Mouse (Mus musculus) limb, embryonic 14.5 days (tissue): Measurements from ENCODE around the gene Slc26a1. TPM values are rescaled to one million over a fixed set of nuclear protein-coding genes. Genes with fewer than 3 reads are reported as not detected.
"Not testable (repeated sequence)": the region's sequence is repeated elsewhere in the genome, so short reads cannot be mapped to it uniquely, and the experiment has no call there.

Source experiments
- ATAC-seq: fragments of 200-750 bp; cut with Nextera tagmentation; 2 replicates; pipeline ENCODE4 v1.8.0; 2017; ENCODE audit warnings: low read depth, moderate number of reproducible peaks, moderate TSS enrichment; ENCODE audit not compliant: low FRiP score
- DNase-seq: peaks from one replicate; pipeline ENCODE4 v3.0.0-alpha.2; 2015; ENCODE audit warnings: low spot score
- H3K27ac ChIP-seq: fragments of 300-500 bp; sonication (generic); replicated peaks from 2 replicates; pipeline ENCODE4 v1.5.1; 2014; ENCODE audit warnings: low read depth, mild to moderate bottlenecking, low read length, moderate library complexity, mixed read lengths
- H3K27me3 ChIP-seq: fragments of 300-500 bp; sonication (generic); 2 replicates; pipeline ENCODE4 v1.6.1; 2014; ENCODE audit warnings: low read length, mixed read lengths; ENCODE audit not compliant: control insufficient read depth, insufficient read depth
- H3K36me3 ChIP-seq: fragments of 300-500 bp; sonication (generic); 2 replicates; pipeline ENCODE4 v1.6.1; 2014; ENCODE audit warnings: mild to moderate bottlenecking, low read length, moderate library complexity, mixed read lengths; ENCODE audit not compliant: control insufficient read depth, insufficient read depth
- H3K4me1 ChIP-seq: fragments of 300-500 bp; sonication (generic); 2 replicates; pipeline ENCODE4 v1.6.1; 2014; ENCODE audit warnings: antibody characterized with exemption, low read length, mixed read lengths; ENCODE audit not compliant: control insufficient read depth, insufficient read depth
- H3K4me2 ChIP-seq: fragments of 300-500 bp; sonication (generic); replicated peaks from 2 replicates; pipeline ENCODE4 v1.6.1; 2014; ENCODE audit warnings: low read depth, mild to moderate bottlenecking, low read length, moderate library complexity; ENCODE audit not compliant: severe bottlenecking
- H3K4me3 ChIP-seq: fragments of 300-500 bp; sonication (generic); replicated peaks from 2 replicates; pipeline ENCODE4 v1.5.1; 2014; ENCODE audit warnings: low read length
- H3K9ac ChIP-seq: fragments of 300-500 bp; sonication (generic); 2 replicates; pipeline ENCODE4 v1.6.1; 2014; ENCODE audit warnings: mild to moderate bottlenecking, low read depth, low read length, moderate library complexity; ENCODE audit not compliant: severe bottlenecking
- H3K9me3 ChIP-seq: fragments of 300-500 bp; sonication (generic); 2 replicates; pipeline ENCODE4 v1.6.1; 2016; ENCODE audit warnings: low read length; ENCODE audit not compliant: control insufficient read depth
- POLR2A ChIP-seq: fragments of 200-500 bp; IDR thresholded peaks from 2 replicates; pipeline ENCODE4 v1.8.0; 2012; ENCODE audit warnings: inconsistent platforms, mild to moderate bottlenecking, moderate library complexity, borderline replicate concordance; ENCODE audit not compliant: insufficient read depth, insufficient read length; ENCODE audit errors: extremely low read depth
- WGBS: fragments of 180-500 bp; shearing (Covaris S2); extraction: QIAGEN DNeasy Blood & Tissue Kit; methylation state at CpG from one replicate; pipeline ENCODE4 v1.1.7; 2014; 5-methylcytosine and 5-hydroxymethylcytosine counted together
- polyA plus RNA-seq, 2 experiments: library from polyadenylated mRNA; depleted of rRNA in 1 of 2; stranded (reverse) in 1 of 2; unstranded in 1 of 2; fragments of >200 nt; fragmentation: Nextera tagmentation in 1 of 2; extraction: Ambion mirVana in 1 of 2; gene quantifications; 2 replicates each; pipeline versions ENCODE4 v1.2.1 to v1.2.3; 2012 to 2014

The Slc26a1 gene
- polyA plus RNA-seq, 2 experiments = 1.3 to 1.4 TPM

DNA sequence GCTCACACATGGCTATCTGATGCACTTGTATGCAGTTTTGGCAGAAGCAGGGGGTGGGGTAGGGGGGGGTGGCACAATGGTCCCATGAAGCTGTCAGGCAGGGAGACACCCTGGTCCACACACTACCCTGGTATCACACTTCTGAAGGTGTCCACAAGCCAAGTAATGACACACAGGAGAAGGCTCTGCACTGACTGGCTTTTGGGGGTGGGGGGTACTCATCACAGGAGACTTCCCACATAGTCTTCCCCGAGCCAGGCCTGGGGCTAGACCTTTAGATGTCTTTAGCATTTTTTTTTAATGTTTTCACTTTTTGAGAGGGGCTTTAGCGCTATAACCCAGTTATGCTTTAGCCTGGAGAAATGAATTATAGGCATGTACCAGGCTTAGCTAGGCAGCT lies 28.1 kb downstream of the Slc26a1 start:
- Histone ChIP-seq H3K9me3 (no peaks in the 10 kb centered on the region), H3K9ac (no peak overlapping the region), H3K4me2 (no peak overlapping the region), H3K36me3 (peaks cover 84% of the 10 kb centered on the region), H3K27me3 (no peaks in the 10 kb centered on the region), H3K4me1 (no peaks in the 10 kb centered on the region), H3K27ac (no peak overlapping the region), H3K4me3 (no peak overlapping the region)
- ATAC-seq (no peak), DNase-seq (no peak)
- TF ChIP-seq POLR2A = no peak
- 86% methylated on average over 2 of the region's 2 CpGs for WGBS

DNA sequence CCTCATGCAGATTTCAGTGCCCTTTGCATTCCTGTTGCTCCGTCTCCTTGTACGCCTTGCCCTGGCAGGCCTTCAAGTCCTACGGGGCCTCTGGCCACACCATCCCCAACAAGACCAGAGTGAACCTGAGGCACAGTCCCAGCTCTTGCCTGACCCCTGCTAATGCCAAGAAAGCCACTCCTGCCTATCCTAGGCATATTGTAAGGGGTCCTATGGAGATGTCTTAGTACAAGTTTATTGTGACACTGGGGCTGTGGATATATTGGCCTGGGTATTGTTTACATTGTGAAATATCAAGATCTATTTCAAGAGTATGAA lies 29.1 kb downstream of the Slc26a1 start:
- 92% methylated on average over 3 of the region's 3 CpGs for WGBS
- no peak for TF ChIP-seq POLR2A
- ATAC-seq = no peak
- Histone ChIP-seq H3K9ac (no peak overlapping the region), H3K27ac (no peak overlapping the region), H3K4me2 (no peak overlapping the region), H3K27me3 (no peaks in the 10 kb centered on the region), H3K36me3 (peaks cover 77% of the 10 kb centered on the region), H3K4me1 (no peaks in the 10 kb centered on the region), H3K9me3 (no peaks in the 10 kb centered on the region), H3K4me3 (no peak overlapping the region)
- no peak for DNase-seq

GRCm38 (mm10) chr5:108645651-108646342 lies 29.6 kb downstream of the Slc26a1 start:
- H3K9ac ChIP-seq = no peak overlapping the region
- H3K27ac ChIP-seq = no peak overlapping the region
- WGBS = 96% methylated on average over 9 of the region's 9 CpGs
- H3K9me3 ChIP-seq = no peaks in the 10 kb centered on the region
- no peak overlapping the region for H3K4me3 ChIP-seq
- ATAC-seq (no peak), DNase-seq (no peak)
- peaks cover 75% of the 10 kb centered on the region for H3K36me3 ChIP-seq
- H3K4me1 ChIP-seq = no peaks in the 10 kb centered on the region
- H3K4me2 ChIP-seq = no peak overlapping the region
- no peak for TF ChIP-seq POLR2A
- H3K27me3 ChIP-seq = no peaks in the 10 kb centered on the region

DNA sequence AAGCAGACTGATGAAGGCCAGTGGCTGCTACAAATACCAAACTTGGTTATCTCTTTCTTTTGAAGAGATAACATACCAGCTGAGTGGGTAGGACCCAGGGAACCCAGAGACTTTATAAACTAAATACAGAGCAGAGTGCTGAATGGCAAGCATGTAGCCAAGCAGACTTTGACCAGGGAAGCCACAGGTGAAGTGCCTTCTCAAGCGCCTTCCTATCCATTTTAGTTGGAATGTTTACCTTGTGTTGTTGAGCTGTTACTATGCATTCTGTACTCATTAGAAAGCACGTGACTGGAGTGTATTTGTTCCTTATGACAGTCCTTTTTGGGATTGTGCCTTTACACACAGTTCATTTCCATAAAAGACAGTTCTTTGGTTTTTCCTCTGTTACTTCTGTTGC lies 31.7 kb downstream of the Slc26a1 start:
- DNase-seq = no peak
- H3K9me3 ChIP-seq = no peaks in the 10 kb centered on the region
- H3K27ac ChIP-seq = no peak overlapping the region
- H3K4me2 ChIP-seq = no peak overlapping the region
- no peaks in the 10 kb centered on the region for H3K4me1 ChIP-seq
- WGBS = 72% methylated on average over 2 of the region's 2 CpGs
- no peak overlapping the region for H3K4me3 ChIP-seq
- TF ChIP-seq POLR2A = no peak
- no peak for ATAC-seq
- H3K9ac ChIP-seq = no peak overlapping the region
- peaks cover 60% of the 10 kb centered on the region for H3K36me3 ChIP-seq
- no peaks in the 10 kb centered on the region for H3K27me3 ChIP-seq

- ATAC-seq = no peak
These were observed 39.2 kb downstream of the Slc26a1 start for GRCm38 (mm10) chr5:108636172-108636571.

DNA sequence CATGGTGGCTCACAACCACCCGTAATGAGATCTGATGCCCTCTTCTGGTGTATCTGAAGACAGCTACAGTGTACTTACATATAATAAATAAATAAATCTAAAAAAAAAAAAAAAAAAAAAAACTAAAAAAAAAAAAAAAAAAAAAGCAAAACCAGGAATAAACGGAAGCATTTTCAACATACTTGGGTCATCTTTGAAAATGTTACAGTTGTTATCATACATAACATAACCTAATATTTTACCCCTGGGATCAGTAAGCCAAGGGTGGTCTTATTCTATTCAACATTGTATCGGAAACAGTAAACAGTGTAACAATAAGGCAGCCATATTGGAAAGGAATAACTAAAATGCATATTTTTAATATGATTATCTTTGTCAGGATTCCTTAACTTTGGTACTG lies 41.3 kb downstream of the Slc26a1 start:
- not testable (repeated sequence) for H3K27me3 ChIP-seq, H3K4me2 ChIP-seq, H3K27ac ChIP-seq, H3K4me3 ChIP-seq, H3K4me1 ChIP-seq, H3K9me3 ChIP-seq, ATAC-seq, DNase-seq, H3K9ac ChIP-seq
- WGBS = 89% methylated on average over 2 of the region's 3 CpGs
- peaks cover 11% of the 10 kb centered on the region; the same call in 1 of the 2 replicates for H3K36me3 ChIP-seq

More at GRCm38 (mm10) chr5:108636172-108636571, 39.2 kb downstream of the Slc26a1 start:
- Histone ChIP-seq H3K36me3 (peaks cover 16% of the 10 kb centered on the region), H3K27me3 (no peaks in the 10 kb centered on the region), H3K27ac (no peak overlapping the region), H3K4me3 (no peak overlapping the region), H3K9me3 (no peaks in the 10 kb centered on the region), H3K9ac (no peak overlapping the region), H3K4me1 (no peaks in the 10 kb centered on the region), H3K4me2 (no peak overlapping the region)
- WGBS = 72% methylated on average over 4 of the region's 4 CpGs
- no peak for TF ChIP-seq POLR2A
- DNase-seq = no peak
